Mouse (Mus musculus) lung, postnatal 0 days (tissue): ENCODE results near the gene Nuak1.

Source experiments
- CTCF ChIP-seq: IDR thresholded peaks from 2 replicates; pipeline ENCODE4 v1.5.1; 2016; ENCODE audit warnings: antibody characterized with exemption, mild to moderate bottlenecking
- EP300 ChIP-seq: IDR thresholded peaks from 2 replicates; pipeline ENCODE4 v1.6.1; 2016; ENCODE audit warnings: antibody characterized with exemption, mild to moderate bottlenecking, control low read depth

DNA sequence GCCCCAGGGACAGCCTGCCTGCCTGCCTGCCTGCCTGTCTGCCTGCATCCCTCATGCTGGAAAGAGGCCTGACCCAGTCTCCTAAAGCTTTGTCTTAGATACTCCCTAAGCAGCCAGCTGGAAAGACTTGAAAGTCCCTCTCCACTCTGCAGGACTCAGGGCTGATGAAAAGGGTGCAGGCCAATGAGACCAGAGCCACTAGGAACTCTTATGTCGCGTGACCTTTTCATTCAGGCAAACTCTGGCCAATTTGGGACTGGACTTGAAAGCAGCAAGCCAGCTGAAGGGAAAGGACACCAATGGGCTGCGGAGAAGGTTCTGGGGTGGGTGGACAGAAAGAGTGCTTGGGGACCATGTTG lies 47.7 kb downstream of the Nuak1 start:
- no peak for TF ChIP-seq CTCF
- no peak for TF ChIP-seq EP300
